Mouse (Mus musculus): Measurements from ENCODE around the gene Arhgap31. TPM values are rescaled to one million over a fixed set of nuclear protein-coding genes. Genes with fewer than 3 reads are reported as not detected.
A peak's percentile ranks its signal among the peaks of the same experiment; 100 is the strongest.

The Arhgap31 gene
- polyA plus RNA-seq, 1 experiment, result 36.1 TPM

DNA sequence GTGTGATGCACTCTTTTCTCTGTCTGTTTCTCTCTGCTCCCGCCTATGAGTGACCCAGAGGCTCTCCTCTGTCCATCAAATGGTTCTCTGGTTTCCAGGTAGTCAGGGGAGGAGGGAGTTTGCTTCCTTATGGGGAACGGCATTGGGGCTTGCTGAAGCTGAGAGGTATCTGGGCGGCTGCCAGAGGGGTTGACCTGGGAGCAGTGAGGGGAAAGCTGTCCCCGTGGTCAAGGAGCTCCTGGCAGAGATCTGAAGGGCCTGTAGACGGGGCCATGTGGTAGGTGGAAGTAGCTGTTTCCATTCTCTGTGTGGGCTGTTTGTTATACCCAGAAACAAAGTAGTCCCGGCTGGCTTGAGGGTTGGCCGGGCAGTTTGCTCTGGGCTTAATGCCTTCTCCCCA is 6.3 kb downstream of the Arhgap31 start:
- Histone ChIP-seq H3K4me1 (ENCODE audit: control insufficient read depth, insufficient read depth, low read length) (peaks cover 38% of the 10 kb centered on the region), H3K27ac (ENCODE audit: insufficient read depth, low read depth, low read length) (no peak overlapping the region), H3K4me3 (ENCODE audit: insufficient read depth, low read length) (no peak overlapping the region)
- no peak for TF ChIP-seq CTCF (IDR thresholded peaks at IDR 0.05; ENCODE audit: low read depth, low read length)
- no peak for TF ChIP-seq POLR2A (IDR thresholded peaks at IDR 0.05; ENCODE audit: borderline replicate concordance, low read depth, low read length)

DNA sequence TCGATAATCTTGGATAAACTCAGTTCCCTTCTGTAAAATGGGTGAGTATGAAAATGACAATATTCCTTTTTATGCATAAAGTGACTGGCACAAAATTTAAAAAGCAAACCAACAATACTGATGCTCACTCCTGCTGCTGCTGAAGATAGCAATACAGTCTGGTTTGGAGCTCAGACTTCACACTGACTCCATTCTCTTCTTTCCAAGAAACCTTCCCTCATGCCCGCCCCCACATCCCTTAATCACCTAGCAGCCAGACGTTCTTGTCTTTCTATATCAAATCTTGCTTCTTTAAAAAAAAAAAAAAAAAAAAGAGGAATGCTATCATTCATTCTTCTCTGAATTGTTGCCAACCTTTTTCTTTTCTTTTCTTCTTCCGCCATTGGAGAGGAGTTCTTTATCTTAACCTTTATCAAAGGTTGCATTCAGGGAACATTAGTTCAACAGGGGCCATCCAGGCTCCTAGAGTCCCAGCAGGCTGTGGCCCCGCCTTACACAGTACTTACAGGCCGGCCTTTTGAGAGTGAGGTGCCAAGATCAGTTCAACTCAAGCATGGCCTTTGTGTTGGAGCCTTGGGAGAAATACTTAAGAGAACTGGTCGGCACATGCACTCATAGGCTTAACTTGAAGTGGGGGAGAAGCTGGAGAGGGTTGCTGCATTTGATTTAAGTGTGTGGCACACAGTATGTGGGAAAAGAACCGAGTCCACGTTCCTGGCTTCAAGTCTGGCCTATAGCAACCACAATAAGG is 7.4 kb downstream of the Arhgap31 start:
- Histone ChIP-seq H3K4me3 (ENCODE audit: insufficient read depth, low read length) (no peak overlapping the region), H3K4me1 (ENCODE audit: control insufficient read depth, insufficient read depth, low read length) (peaks cover 44% of the 10 kb centered on the region), H3K27ac (ENCODE audit: insufficient read depth, low read depth, low read length) (no peak overlapping the region)
- no peak for TF ChIP-seq CTCF (IDR thresholded peaks at IDR 0.05; ENCODE audit: low read depth, low read length)
- TF ChIP-seq POLR2A (IDR thresholded peaks at IDR 0.05; ENCODE audit: borderline replicate concordance, low read depth, low read length), result no peak

DNA sequence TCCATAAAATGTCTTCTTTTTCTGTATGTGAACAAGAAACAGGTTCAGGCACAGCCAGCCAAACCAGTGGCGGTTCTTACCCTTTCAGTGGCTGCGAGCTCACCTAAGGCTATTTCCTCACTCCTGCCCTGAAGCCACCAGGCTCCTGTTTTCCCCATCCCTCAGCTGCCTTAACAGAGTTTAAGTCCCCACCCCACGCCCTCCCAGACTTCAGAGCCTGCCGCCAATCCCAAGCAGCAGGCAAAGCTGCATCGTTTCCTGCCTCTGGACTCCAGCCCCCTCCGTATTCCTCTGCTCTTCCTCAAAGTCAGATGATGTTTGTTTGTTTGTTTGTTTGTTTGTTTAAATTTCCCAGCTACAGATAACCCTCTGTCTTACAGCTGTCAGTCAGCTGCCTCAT is 9.6 kb downstream of the Arhgap31 start:
- TF ChIP-seq CTCF (IDR thresholded peaks at IDR 0.05; ENCODE audit: low read depth, low read length) (no peak), POLR2A (IDR thresholded peaks at IDR 0.05; ENCODE audit: borderline replicate concordance, low read depth, low read length) (no peak)

DNA sequence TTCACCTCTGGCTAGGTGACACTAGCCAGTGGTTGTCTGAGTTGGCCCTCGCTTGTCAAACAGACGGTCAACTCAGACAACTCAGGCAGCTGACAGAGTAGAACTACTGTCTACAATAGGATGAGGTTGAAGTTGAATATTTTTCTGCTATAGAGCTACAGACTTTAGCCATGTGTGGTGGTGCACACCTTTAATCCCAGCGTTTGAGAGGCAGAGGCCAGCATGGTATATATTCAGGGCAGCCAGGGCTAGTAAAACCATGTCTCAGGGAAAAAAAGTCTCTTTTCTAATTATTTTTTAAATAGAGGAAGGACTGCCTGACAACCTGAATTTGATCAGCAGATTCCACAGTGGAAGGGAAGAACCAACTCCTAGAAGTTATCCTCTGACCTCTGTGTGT is 10.8 kb downstream of the Arhgap31 start:
- TF ChIP-seq POLR2A (IDR thresholded peaks at IDR 0.05; ENCODE audit: borderline replicate concordance, low read depth, low read length) (no peak), CTCF (IDR thresholded peaks at IDR 0.05; ENCODE audit: low read depth, low read length) (no peak)
- Histone ChIP-seq H3K27ac (ENCODE audit: insufficient read depth, low read depth, low read length) (peak overlapping the region; percentile 75), H3K4me3 (ENCODE audit: insufficient read depth, low read length) (peak overlapping the region; percentile 17), H3K4me1 (ENCODE audit: control insufficient read depth, insufficient read depth, low read length) (peaks cover 33% of the 10 kb centered on the region)

More for the DNA sequence above, 9.6 kb downstream of the Arhgap31 start:
- no peak overlapping the region for H3K27ac ChIP-seq (ENCODE audit: insufficient read depth, low read depth, low read length)
- H3K4me3 ChIP-seq (ENCODE audit: insufficient read depth, low read length), result no peak overlapping the region
- peaks cover 30% of the 10 kb centered on the region for H3K4me1 ChIP-seq (ENCODE audit: control insufficient read depth, insufficient read depth, low read length)

DNA sequence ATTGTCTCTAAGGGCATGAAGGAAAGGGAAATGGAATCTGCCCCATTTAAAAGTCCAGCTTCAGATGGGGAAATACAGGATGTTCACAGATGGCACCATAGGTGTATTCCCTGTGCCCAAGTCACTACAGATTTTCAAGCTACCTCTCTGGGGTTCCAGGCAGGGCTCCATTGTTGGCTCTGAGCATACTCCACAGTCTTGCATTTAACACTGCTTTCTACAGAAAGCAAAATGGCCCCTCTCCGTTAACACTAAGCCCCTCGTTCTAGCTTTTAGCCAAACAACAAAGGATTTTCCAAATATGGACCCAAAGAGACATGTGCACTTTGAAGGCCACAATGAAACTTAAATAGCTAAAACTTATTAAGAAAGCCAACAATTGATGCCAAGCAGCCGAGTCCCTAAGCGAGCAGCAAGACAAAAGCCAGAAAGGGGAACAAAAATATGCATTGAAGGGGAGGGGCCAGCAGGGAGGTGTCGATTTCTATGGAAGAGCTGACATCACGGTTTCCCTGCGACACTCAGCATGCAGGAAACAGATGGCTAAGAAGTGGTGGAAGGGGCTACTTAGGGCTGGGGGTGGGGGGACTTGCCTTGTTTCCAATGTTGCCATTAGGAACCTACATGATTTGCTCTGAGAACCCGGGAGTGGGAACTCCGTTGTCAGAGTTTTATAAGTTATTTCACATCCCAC is 11.4 kb downstream of the Arhgap31 start:
- TF ChIP-seq CTCF (IDR thresholded peaks at IDR 0.05; ENCODE audit: low read depth, low read length) (no peak), POLR2A (IDR thresholded peaks at IDR 0.05; ENCODE audit: borderline replicate concordance, low read depth, low read length) (no peak)
- Histone ChIP-seq H3K4me3 (ENCODE audit: insufficient read depth, low read length) (peak overlapping the region; percentile 49), H3K4me1 (ENCODE audit: control insufficient read depth, insufficient read depth, low read length) (peaks cover 32% of the 10 kb centered on the region), H3K27ac (ENCODE audit: insufficient read depth, low read depth, low read length) (peak overlapping the region; percentile 79)

DNA sequence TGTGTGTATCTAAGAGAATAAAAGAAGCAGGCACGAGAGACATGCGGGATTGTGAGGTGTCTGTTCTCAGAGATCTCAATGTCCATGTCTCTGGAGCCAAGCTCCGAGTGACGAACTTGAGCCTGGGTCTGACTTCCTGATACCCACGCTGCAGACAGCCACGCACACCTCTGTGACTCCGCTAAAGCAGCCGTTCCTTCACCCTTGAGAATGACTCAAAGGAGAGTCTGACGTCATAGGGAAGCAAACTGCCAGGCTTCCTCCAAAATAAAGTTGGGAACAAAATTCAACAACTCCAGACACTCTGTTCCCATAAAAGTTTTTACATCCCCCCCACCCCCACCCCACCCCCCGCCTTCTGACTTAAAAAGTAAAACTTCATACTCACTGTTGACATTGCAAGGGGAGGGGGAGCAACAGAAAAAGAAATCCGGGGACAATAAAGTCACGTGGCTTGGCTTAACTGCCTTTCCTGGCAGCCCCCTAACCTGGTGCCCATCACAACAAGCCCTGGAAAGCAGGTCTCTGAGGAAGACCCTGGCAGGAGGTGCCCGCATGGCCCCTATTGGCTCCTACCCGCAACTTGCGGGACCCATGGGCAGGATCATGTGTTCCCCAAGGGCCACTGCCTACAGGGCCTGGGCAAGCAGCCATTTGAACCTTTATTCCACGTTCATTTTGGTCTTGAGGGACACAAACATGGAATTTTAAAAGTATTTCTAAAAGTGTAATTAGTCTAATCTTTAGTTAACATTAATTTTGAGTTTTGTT is 12.5 kb downstream of the Arhgap31 start:
- no peak overlapping the region for H3K27ac ChIP-seq (ENCODE audit: insufficient read depth, low read depth, low read length)
- peaks cover 41% of the 10 kb centered on the region for H3K4me1 ChIP-seq (ENCODE audit: control insufficient read depth, insufficient read depth, low read length)
- TF ChIP-seq POLR2A (IDR thresholded peaks at IDR 0.05; ENCODE audit: borderline replicate concordance, low read depth, low read length), result no peak
- TF ChIP-seq CTCF (IDR thresholded peaks at IDR 0.05; ENCODE audit: low read depth, low read length), result no peak
- H3K4me3 ChIP-seq (ENCODE audit: insufficient read depth, low read length), result no peak overlapping the region

DNA sequence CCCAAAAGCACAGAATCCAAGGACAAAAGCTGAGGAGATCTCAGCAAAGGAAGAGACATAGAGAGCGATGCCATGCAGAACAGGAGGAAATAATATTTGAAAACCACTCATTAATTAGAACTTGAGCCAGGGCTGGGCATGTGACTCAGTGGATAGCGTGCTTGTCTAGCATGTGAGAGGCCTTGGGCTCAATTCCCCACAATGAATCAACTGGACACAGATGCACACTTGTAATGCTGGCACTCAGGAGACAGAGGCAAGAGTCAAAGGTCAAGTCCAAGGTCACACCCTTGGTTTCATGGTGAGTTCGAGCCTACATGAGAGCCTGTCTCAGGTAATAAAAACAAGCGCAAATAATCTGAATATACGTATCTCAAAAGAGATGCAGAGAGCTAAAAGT is 15.5 kb downstream of the Arhgap31 start:
- no peak overlapping the region for H3K27ac ChIP-seq (ENCODE audit: insufficient read depth, low read depth, low read length)
- TF ChIP-seq CTCF (IDR thresholded peaks at IDR 0.05; ENCODE audit: low read depth, low read length) (no peak), POLR2A (IDR thresholded peaks at IDR 0.05; ENCODE audit: borderline replicate concordance, low read depth, low read length) (no peak)
- H3K4me3 ChIP-seq (ENCODE audit: insufficient read depth, low read length), result no peak overlapping the region

DNA sequence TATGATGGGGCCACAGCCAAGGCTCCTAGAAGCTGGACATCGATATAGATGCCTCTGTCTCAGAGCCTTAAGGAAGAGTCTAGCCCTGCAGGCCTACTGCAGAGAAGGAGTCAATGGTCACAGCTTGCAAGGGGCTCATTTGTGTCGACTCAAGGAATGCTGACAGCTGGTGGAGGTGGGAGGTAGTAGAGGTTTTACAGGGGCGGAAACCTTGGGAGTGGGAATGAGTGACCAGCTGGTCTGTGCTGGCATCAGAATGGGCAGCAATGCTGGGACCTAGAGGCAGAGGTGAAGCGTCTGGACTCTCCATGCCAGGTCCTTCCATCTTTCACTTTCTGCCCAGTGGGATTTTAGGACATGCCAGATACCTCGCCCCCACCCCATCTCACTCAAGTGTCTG is 17.5 kb downstream of the Arhgap31 start:
- peaks cover 40% of the 10 kb centered on the region for H3K4me1 ChIP-seq (ENCODE audit: control insufficient read depth, insufficient read depth, low read length)
- TF ChIP-seq CTCF (IDR thresholded peaks at IDR 0.05; ENCODE audit: low read depth, low read length) (no peak), POLR2A (IDR thresholded peaks at IDR 0.05; ENCODE audit: borderline replicate concordance, low read depth, low read length) (no peak)
- no peak overlapping the region for H3K4me3 ChIP-seq (ENCODE audit: insufficient read depth, low read length)
- H3K27ac ChIP-seq (ENCODE audit: insufficient read depth, low read depth, low read length), result peak overlapping the region; percentile 24

More for the DNA sequence above, 15.5 kb downstream of the Arhgap31 start:
- peaks cover 56% of the 10 kb centered on the region for H3K4me1 ChIP-seq (ENCODE audit: control insufficient read depth, insufficient read depth, low read length)

DNA sequence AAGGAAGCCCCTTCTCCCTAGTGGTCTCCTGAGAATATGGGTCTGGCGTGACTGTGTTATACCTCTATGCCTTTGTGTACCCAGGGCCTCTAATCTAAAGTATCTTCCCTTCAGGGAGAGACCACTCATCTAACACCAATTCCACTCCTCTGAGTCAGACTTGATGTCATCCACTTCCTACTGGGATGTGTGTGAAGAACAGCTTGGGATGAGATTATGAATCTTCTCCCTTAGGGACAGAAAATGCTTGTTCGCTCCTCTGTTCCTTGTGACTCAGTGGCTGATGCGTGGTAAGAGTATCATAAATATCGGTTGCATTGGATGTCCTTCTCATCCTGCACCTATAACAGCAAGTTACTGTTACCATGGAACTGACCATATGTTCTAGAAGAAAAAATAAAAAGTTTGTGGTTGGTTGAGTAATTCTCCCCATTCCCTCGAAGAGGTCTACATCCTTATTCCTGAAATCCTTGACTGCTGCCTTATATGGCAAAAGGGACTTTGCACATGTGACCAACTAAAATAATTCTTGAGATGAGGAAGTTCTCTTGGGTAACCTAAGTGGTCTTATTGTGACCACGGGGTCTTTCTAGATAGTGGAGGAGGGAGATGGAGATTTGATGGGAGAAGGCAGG is 18.1 kb downstream of the Arhgap31 start:
- H3K4me3 ChIP-seq (ENCODE audit: insufficient read depth, low read length), result no peak overlapping the region
- no peak for TF ChIP-seq CTCF (IDR thresholded peaks at IDR 0.05; ENCODE audit: low read depth, low read length)
- TF ChIP-seq POLR2A (IDR thresholded peaks at IDR 0.05; ENCODE audit: borderline replicate concordance, low read depth, low read length), result no peak
- peaks cover 38% of the 10 kb centered on the region for H3K4me1 ChIP-seq (ENCODE audit: control insufficient read depth, insufficient read depth, low read length)
- peak overlapping the region; percentile 24; the same call in 1 of the 2 replicates for H3K27ac ChIP-seq (ENCODE audit: insufficient read depth, low read depth, low read length)
